Mouse (Mus musculus) CH12F3 (cell line): ENCODE data around the gene Parp2.
"Not testable (repeated sequence)": the region's sequence is repeated elsewhere in the genome, so short reads cannot be mapped to it uniquely, and the experiment has no call there.

Experiments
- in situ Hi-C: fragments of 300-500 bp; cut with MboI; formaldehyde crosslinking; loops from 2 replicates; pipeline ENCODE4 v1.14.3; 2020; ENCODE audit warnings: low sequenced_read_pairs

Gene Parp2

DNA sequence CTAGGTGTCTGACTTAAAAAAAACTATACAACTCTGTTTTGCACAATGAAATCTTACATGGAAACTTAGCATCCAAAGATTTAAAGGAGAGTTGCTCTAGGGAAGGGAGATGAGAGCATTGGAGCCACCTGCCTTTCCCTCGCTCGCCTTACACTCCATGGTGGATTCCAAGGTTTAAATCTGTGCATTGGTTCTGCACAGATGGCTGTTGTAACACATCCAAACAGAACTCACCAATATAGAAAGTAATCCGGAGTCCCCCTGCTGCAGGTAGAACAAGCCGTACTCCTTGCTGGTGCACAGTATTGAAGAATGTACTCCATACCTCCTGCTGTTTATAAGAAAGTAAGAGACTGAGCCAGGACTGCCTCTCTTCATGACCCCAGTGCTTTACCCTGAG is 18.9 kb downstream of the Parp2 start:
- in situ Hi-C loops, result no loop called here

DNA sequence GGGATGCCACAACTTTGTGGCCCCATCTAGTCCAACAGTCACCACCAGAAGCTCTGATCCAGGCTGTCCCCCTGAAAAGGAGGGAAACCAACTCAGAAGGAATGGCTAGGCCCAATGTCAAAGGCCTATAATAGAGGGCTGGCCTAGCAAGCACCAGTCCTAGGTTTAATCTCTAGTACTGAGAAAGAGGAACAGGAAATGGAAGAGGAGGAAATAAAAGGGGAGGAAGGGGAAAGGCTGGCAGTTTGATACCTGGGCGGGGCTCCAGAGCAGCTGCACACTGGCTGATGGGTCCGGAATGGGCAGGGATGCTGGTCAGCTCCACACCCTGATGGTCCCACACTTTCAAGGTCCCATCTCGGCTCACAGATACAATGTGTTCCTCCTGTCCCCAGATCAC is 22.2 kb downstream of the Parp2 start:
- in situ Hi-C loops, result no loop called here

DNA sequence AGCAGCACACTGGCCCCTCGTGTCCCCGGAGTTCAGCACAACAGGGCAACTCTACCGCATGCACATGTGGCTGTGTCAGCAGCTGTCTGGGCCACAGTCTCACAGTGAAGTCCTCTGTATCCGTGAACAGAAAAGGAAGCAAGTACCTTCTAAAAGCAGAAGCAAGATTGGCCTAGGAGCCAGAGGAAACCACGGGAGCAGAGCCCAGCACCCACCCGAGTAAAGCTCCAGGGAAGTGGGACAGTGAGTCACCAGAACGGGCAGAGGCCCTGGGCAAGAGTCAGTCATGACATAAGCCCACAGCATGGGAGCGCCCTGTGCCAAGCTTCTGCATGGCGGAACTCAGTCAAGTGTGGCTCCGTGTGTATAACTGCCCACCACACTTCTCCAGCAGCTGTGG is 26.3 kb downstream of the Parp2 start:
- in situ Hi-C loops, result no loop called here

DNA sequence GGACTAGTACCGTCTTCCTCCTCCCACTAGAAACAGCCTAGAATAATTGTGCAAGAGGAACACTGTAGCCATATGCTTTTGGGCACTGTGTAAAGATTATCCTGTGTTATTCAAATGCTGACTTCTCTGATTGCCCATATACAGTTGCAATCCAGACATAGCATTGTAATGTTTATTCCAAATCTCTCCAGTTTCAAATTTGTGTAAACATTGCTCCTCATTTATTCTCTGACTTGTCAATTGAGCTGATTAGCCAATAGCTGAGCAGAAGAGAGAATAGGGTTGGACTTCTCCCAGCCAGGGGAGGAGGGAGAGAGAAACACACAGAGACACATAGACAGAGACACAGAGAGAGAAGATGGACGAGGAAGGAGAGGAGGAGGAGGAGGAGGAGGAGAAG is 26.8 kb downstream of the Parp2 start:
- in situ Hi-C loops, result no loop called here

DNA sequence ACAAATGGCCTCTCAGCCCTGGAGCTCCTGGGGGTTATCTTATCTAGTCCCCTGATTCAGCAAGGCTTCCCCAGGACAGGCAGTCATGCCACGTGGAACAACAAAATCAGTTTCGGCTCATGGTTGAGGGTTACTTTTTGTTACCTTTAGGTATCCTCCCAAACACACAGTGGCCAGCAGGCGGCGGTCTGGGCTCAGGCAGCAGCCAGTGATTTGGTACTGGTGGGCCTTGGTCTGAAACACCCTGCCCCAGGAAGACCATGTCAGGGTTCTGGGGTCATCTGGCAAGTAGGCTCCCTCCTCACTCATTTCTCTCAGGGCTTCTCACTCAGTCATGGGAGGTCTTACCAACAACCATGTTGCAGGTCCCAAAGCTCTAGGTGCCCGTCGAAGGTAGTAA is 29.6 kb downstream of the Parp2 start:
- in situ Hi-C loops, result no loop called here

DNA sequence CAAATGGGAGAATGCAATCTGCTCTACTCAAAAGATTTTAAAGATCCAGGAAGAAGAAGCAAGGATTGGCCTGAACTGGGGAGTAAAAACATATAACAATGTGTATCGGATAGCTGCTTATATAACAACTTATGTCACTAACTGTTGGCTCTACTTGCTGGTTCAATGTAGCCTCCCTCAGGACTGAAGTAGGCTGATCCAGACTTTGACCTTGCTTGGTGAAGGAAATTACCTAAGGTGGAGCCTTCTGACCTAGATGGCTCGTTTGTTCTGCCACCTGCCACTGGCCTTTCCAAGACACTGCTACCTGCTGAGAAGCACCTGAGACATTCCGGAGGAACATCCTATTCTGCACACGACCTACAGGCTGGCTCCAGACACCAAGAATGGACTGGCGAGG is 48.1 kb downstream of the Parp2 start:
- in situ Hi-C loops, result no loop called here

DNA sequence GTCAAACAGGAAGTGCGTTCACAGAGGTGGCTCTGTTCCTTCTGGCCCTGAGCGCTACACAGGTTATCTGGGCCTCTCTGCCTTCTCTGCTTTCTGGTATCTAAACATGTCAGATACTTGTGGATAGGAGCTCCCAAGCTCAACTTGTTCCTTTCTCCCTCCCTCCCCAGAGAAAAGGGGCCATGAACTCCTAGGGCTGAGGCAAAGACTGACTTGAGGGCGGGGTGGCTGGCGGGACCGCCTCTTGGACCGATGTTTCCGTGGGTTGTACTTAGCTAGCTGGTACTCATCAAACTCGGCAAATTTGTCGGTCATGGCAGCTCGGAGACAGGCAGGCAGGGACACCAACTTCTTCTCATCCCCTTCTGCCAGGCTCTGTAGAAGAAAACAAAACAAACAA is 55.0 kb downstream of the Parp2 start:
- in situ Hi-C loops, result no loop called here

DNA sequence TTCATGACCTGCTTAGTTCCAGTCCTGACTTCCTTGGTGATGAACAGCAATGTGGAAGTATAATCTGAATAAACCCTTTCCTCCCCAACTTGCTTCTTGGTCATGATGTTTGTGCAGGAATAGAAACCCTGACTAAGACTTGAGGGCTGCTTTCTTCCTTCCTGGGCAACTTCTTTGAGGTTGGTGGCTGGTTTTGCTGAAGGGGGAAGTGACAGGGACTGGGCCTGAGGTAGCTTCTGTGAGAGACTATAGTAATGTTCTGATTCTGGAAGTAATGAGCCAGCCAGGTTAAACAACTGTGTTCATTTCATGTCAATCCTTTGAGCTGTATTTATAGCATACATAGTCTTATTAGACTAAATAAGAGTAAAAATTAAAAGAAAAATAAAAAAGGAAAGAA is 57.4 kb downstream of the Parp2 start:
- in situ Hi-C loops, result not testable (repeated sequence)

DNA sequence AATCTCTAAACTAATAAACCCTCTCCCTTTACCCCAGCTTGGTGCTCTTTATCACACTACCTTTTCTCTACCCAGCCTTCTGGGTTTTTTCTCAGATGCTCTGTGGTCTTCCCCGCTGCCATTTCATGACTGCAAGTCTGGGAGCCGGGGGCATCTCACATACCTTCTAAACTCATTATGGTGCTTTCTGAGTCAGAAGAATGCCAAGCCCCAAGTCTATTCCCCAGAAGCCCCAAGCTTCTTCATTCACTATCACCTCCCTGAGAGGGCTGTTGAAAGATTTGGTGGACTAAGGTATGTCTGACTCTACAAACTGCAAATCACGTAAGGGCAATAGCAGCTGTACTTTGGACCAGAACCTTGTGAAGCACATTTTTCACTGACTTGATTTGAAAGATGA is 59.3 kb downstream of the Parp2 start:
- in situ Hi-C loops, result no loop called here

DNA sequence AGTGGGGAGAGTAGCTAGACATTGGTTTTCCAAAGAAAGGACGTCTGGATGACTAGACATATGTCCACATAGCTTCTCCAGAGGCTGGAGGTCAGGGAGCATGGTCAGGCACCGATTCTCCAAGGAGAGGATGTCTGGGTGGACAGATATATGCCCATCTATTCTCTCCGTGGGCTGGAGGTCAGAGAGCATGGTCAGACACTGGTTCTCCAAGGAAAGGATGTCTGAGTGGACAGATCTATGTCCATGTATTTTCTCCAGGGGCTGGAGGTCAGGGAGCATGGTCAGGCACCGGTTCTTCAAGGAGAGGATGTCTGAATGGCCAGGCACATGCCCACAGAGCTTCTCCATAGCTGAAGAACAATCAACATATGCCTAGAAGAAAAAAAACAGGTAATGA is 60.6 kb downstream of the Parp2 start:
- in situ Hi-C loops, result no loop called here

DNA sequence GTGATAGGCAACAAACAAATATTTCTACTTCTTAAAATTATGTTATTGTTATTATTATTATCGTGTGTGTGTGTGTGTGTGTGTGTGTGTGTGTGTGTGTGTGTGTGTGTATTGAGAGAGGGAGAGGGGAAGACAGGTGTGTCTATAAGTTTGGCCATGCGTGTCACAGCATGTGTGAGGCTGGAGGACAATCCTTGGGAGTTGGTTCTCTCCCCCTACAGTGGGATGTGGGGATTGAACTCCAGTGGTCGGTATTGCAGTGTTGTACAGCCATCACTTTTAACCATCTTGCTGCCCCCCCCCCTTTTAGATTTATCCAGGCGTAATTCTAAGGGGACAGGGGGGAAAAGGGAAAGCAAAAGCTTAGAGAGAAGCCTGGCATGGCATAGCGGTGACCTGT is 61.0 kb downstream of the Parp2 start:
- in situ Hi-C loops, result no loop called here

DNA sequence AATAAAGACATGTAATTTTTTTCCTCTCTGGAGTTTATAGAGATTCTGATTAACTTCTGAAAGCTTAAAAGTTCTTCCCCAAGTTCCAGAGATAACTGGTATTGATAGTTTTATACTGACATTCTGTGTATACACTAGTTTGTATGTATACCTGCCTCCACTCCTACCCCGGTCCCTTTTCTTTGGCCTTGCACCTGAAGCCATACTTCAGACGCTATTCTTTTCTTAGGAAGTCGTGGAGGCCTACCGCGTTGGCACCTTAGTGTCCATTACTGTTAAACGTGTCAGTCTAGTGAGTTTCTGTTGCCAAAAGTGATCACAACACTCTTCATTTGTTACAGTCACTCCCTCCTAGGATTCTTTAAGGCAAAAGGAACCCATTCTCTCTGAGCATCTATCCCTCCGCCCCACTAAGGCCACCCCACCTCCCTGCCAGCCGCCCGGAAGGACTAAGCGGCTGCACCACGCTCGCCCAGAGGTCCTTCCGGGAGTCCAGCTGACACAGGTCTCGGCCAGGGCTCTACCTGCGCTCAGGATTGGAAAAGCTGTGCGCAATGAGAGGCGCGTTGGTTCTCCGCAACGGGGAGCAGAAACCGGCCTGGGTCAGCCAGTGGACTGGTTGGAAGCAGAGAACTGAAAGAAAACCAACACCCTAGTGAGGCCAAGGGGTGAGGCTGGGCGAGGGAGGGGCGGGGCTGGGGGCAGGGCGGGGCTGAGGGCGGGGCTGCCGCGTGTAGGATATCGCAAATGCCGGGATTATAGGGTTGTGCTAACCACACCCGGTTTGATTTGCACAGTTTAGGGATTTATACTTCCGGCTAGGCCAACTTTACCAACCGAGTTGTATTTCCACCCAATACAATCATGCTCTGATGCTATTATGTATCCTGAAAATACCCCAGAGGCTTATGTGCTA is 62.5 kb downstream of the Parp2 start, which contains the start of gene Tep1:
Gene Tep1 (minus strand): TSS at position 672 of the 916 bp plus-strand sequence.
- in situ Hi-C loops, result no loop called here

DNA sequence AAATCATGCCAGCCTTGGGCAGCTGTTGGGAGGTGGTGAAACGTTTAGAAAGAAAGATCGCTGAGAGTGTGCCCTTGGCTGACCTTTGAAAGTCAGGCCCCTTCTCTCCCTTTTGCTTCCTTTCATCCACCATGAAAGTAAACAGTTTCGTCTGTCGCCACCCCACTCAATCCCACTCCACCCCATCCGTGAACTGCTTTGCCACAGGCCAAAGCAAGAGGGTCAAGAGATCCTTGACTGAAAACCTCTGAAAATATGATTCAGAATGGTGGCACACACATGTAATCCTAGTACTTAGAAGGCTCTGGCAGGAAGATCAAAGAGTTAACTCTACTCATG is 63.1 kb downstream of the Parp2 start:
- in situ Hi-C loops, result no loop called here
